Mouse (Mus musculus): ENCODE measurements around the gene Igsf9b. TPM values are rescaled to one million over a fixed set of nuclear protein-coding genes. Genes with fewer than 3 reads are reported as not detected.

The Igsf9b gene
- polyA plus RNA-seq, 1 experiment from 2014 or later, result 4.2 TPM

GRCm38 (mm10) chr9:27276282-27276839, 22.6 kb upstream of the Igsf9b start:
- Histone ChIP-seq H3K36me3 (no peaks in the 10 kb centered on the region), H3K27ac (no peak overlapping the region), H3K9me3 (no peaks in the 10 kb centered on the region), H3K4me1 (peaks cover 8% of the 10 kb centered on the region; the same call in 1 of the 2 replicates), H3K9ac (no peak overlapping the region), H3K27me3 (no peaks in the 10 kb centered on the region), H3K4me2 (replicated peaks) (no peak overlapping the region), H3K4me3 (no peak overlapping the region)
- 74% methylated on average over 8 of the region's 8 CpGs for WGBS
- ATAC-seq (ENCODE audit: insufficient number of reproducible peaks, insufficient read depth, low FRiP score, low TSS enrichment), result no peak

GRCm38 (mm10) chr9:27277401-27278087, 21.5 kb upstream of the Igsf9b start:
- no peak overlapping the region for H3K27ac ChIP-seq
- WGBS, result 75% methylated on average over 5 of the region's 5 CpGs
- no peak overlapping the region for H3K9ac ChIP-seq
- peaks cover 8% of the 10 kb centered on the region; the same call in 1 of the 2 replicates for H3K4me1 ChIP-seq
- ATAC-seq (ENCODE audit: insufficient number of reproducible peaks, insufficient read depth, low FRiP score, low TSS enrichment), result no peak
- no peaks in the 10 kb centered on the region for H3K36me3 ChIP-seq
- no peak overlapping the region for H3K4me3 ChIP-seq
- no peak overlapping the region for H3K4me2 ChIP-seq (replicated peaks)
- H3K27me3 ChIP-seq, result no peaks in the 10 kb centered on the region
- H3K9me3 ChIP-seq, result no peaks in the 10 kb centered on the region

- Histone ChIP-seq H3K4me3 (no peak overlapping the region), H3K9me3 (no peaks in the 10 kb centered on the region), H3K27me3 (no peaks in the 10 kb centered on the region), H3K36me3 (no peaks in the 10 kb centered on the region), H3K27ac (peak overlapping the region; percentile 23; the same call in 1 of the 2 replicates), H3K4me2 (replicated peaks) (no peak overlapping the region), H3K4me1 (peaks cover 8% of the 10 kb centered on the region; the same call in 1 of the 2 replicates), H3K9ac (no peak overlapping the region)
- ATAC-seq (ENCODE audit: insufficient number of reproducible peaks, insufficient read depth, low FRiP score, low TSS enrichment), result peak; percentile 72; the same call in 1 of the 2 replicates
- WGBS, result 48% methylated on average over 1 of the region's 1 CpGs
These were observed 20.0 kb upstream of the Igsf9b start for GRCm38 (mm10) chr9:27279041-27279440.

GRCm38 (mm10) chr9:27280976-27281375, 18.0 kb upstream of the Igsf9b start:
- ATAC-seq (ENCODE audit: insufficient number of reproducible peaks, insufficient read depth, low FRiP score, low TSS enrichment), result no peak
- WGBS, result 80% methylated on average over 4 of the region's 4 CpGs
- H3K4me1 ChIP-seq, result peaks cover 8% of the 10 kb centered on the region; the same call in 1 of the 2 replicates
- H3K36me3 ChIP-seq, result no peaks in the 10 kb centered on the region
- no peak overlapping the region for H3K4me2 ChIP-seq (replicated peaks)
- no peak overlapping the region for H3K4me3 ChIP-seq
- no peaks in the 10 kb centered on the region for H3K27me3 ChIP-seq
- no peaks in the 10 kb centered on the region for H3K9me3 ChIP-seq
- no peak overlapping the region for H3K9ac ChIP-seq
- H3K27ac ChIP-seq, result no peak overlapping the region

GRCm38 (mm10) chr9:27285719-27286249, 13.2 kb upstream of the Igsf9b start:
- Histone ChIP-seq H3K4me1 (peaks cover 21% of the 10 kb centered on the region), H3K9ac (no peak overlapping the region), H3K4me2 (replicated peaks) (no peak overlapping the region), H3K27ac (no peak overlapping the region), H3K27me3 (no peaks in the 10 kb centered on the region), H3K36me3 (no peaks in the 10 kb centered on the region), H3K4me3 (no peak overlapping the region), H3K9me3 (no peaks in the 10 kb centered on the region)
- ATAC-seq (ENCODE audit: insufficient number of reproducible peaks, insufficient read depth, low FRiP score, low TSS enrichment), result no peak
- WGBS, result 63% methylated on average over 3 of the region's 3 CpGs

- H3K36me3 ChIP-seq, result no peaks in the 10 kb centered on the region
- ATAC-seq (ENCODE audit: insufficient number of reproducible peaks, insufficient read depth, low FRiP score, low TSS enrichment), result no peak
- H3K4me2 ChIP-seq (replicated peaks), result no peak overlapping the region
- H3K4me3 ChIP-seq, result no peak overlapping the region
- no peaks in the 10 kb centered on the region for H3K27me3 ChIP-seq
- H3K9ac ChIP-seq, result no peak overlapping the region
- H3K9me3 ChIP-seq, result no peaks in the 10 kb centered on the region
- WGBS, result 69% methylated on average over 4 of the region's 4 CpGs
- peaks cover 21% of the 10 kb centered on the region for H3K4me1 ChIP-seq
- H3K27ac ChIP-seq, result no peak overlapping the region
These were observed 12.7 kb upstream of the Igsf9b start for GRCm38 (mm10) chr9:27286296-27286695.

GRCm38 (mm10) chr9:27286859-27287258, 12.1 kb upstream of the Igsf9b start:
- 89% methylated on average over 4 of the region's 4 CpGs for WGBS

GRCm38 (mm10) chr9:27287419-27287818, 11.6 kb upstream of the Igsf9b start:
- H3K27ac ChIP-seq, result no peak overlapping the region
- no peak overlapping the region for H3K9ac ChIP-seq
- peaks cover 21% of the 10 kb centered on the region for H3K4me1 ChIP-seq
- no peak for ATAC-seq (ENCODE audit: insufficient number of reproducible peaks, insufficient read depth, low FRiP score, low TSS enrichment)
- H3K4me3 ChIP-seq, result no peak overlapping the region
- H3K4me2 ChIP-seq (replicated peaks), result no peak overlapping the region
- no peaks in the 10 kb centered on the region for H3K9me3 ChIP-seq
- H3K36me3 ChIP-seq, result no peaks in the 10 kb centered on the region
- WGBS, result 39% methylated on average over 5 of the region's 5 CpGs
- no peaks in the 10 kb centered on the region for H3K27me3 ChIP-seq

More at GRCm38 (mm10) chr9:27286859-27287258, 12.1 kb upstream of the Igsf9b start:
- no peak overlapping the region for H3K27ac ChIP-seq
- H3K9me3 ChIP-seq, result no peaks in the 10 kb centered on the region
- H3K4me2 ChIP-seq (replicated peaks), result no peak overlapping the region
- no peak for ATAC-seq (ENCODE audit: insufficient number of reproducible peaks, insufficient read depth, low FRiP score, low TSS enrichment)
- H3K4me1 ChIP-seq, result peaks cover 21% of the 10 kb centered on the region
- no peak overlapping the region for H3K4me3 ChIP-seq
- no peaks in the 10 kb centered on the region for H3K36me3 ChIP-seq
- no peak overlapping the region for H3K9ac ChIP-seq
- no peaks in the 10 kb centered on the region for H3K27me3 ChIP-seq

- H3K9ac ChIP-seq, result no peak overlapping the region
- peaks cover 21% of the 10 kb centered on the region for H3K4me1 ChIP-seq
- ATAC-seq (ENCODE audit: insufficient number of reproducible peaks, insufficient read depth, low FRiP score, low TSS enrichment), result peak; percentile 35
- no peaks in the 10 kb centered on the region for H3K9me3 ChIP-seq
- H3K27ac ChIP-seq, result peak overlapping the region; percentile 42; the same call in 1 of the 2 replicates
- WGBS, result 16% methylated on average over 7 of the region's 7 CpGs
- H3K4me2 ChIP-seq (replicated peaks), result no peak overlapping the region
- H3K27me3 ChIP-seq, result no peaks in the 10 kb centered on the region
- H3K4me3 ChIP-seq, result no peak overlapping the region
- no peaks in the 10 kb centered on the region for H3K36me3 ChIP-seq
These were observed 10.6 kb upstream of the Igsf9b start for GRCm38 (mm10) chr9:27288442-27288841.

GRCm38 (mm10) chr9:27289543-27290308, 9.3 kb upstream of the Igsf9b start:
- no peak overlapping the region for H3K9ac ChIP-seq
- H3K36me3 ChIP-seq, result no peaks in the 10 kb centered on the region
- no peaks in the 10 kb centered on the region for H3K9me3 ChIP-seq
- no peak overlapping the region for H3K4me3 ChIP-seq
- H3K4me1 ChIP-seq, result peaks cover 21% of the 10 kb centered on the region
- peak; percentile 54; the same call in 1 of the 2 replicates for ATAC-seq (ENCODE audit: insufficient number of reproducible peaks, insufficient read depth, low FRiP score, low TSS enrichment)
- H3K4me2 ChIP-seq (replicated peaks), result no peak overlapping the region
- H3K27ac ChIP-seq, result no peak overlapping the region
- 29% methylated on average over 7 of the region's 7 CpGs for WGBS
- no peaks in the 10 kb centered on the region for H3K27me3 ChIP-seq

GRCm38 (mm10) chr9:27294380-27294779, 4.6 kb upstream of the Igsf9b start:
- WGBS, result 70% methylated on average over 4 of the region's 4 CpGs
- Histone ChIP-seq H3K27ac (no peak overlapping the region), H3K4me3 (no peak overlapping the region), H3K4me2 (replicated peaks) (no peak overlapping the region), H3K4me1 (peaks cover 11% of the 10 kb centered on the region; the same call in 1 of the 2 replicates), H3K27me3 (peaks cover 11% of the 10 kb centered on the region), H3K36me3 (no peaks in the 10 kb centered on the region), H3K9ac (no peak overlapping the region), H3K9me3 (no peaks in the 10 kb centered on the region)
- no peak for ATAC-seq (ENCODE audit: insufficient number of reproducible peaks, insufficient read depth, low FRiP score, low TSS enrichment)

All from embryonic facial prominence, embryonic 12.5 days (tissue).